Mouse (Mus musculus): ENCODE data around the gene Runx2.

Gene Runx2

GRCm38 (mm10) chr17:44618691-44619090 is 195.9 kb downstream of the Runx2 start:
- DNase-seq (ENCODE audit: low spot score): no peak

GRCm38 (mm10) chr17:44618175-44618574 is 196.4 kb downstream of the Runx2 start:
- DNase-seq (ENCODE audit: low spot score): peak; percentile 53

GRCm38 (mm10) chr17:44617741-44618140 is 196.9 kb downstream of the Runx2 start:
- no peak for DNase-seq (ENCODE audit: low spot score)

- DNase-seq (ENCODE audit: low spot score): no peak
Observed at GRCm38 (mm10) chr17:44613716-44614715, 200.6 kb downstream of the Runx2 start.

- DNase-seq (ENCODE audit: low spot score): no peak
Observed at GRCm38 (mm10) chr17:44612641-44613040, 202.0 kb downstream of the Runx2 start.

GRCm38 (mm10) chr17:44612002-44612401 is 202.6 kb downstream of the Runx2 start:
- no peak for DNase-seq (ENCODE audit: low spot score)

- DNase-seq (ENCODE audit: low spot score): no peak
Observed at GRCm38 (mm10) chr17:44611543-44611942, 203.1 kb downstream of the Runx2 start.

- DNase-seq (ENCODE audit: low spot score): no peak
Observed at GRCm38 (mm10) chr17:44610828-44611227, 203.8 kb downstream of the Runx2 start.

- no peak for DNase-seq (ENCODE audit: low spot score)
Observed at GRCm38 (mm10) chr17:44609897-44610641, 204.5 kb downstream of the Runx2 start.

GRCm38 (mm10) chr17:44609356-44609755 is 205.2 kb downstream of the Runx2 start:
- no peak for DNase-seq (ENCODE audit: low spot score)

GRCm38 (mm10) chr17:44608907-44609306 is 205.7 kb downstream of the Runx2 start:
- no peak for DNase-seq (ENCODE audit: low spot score)

- DNase-seq (ENCODE audit: low spot score): no peak
Observed at GRCm38 (mm10) chr17:44607383-44607782, 207.2 kb downstream of the Runx2 start.

- no peak for DNase-seq (ENCODE audit: low spot score)
Observed at GRCm38 (mm10) chr17:44606245-44606644, 208.4 kb downstream of the Runx2 start.

GRCm38 (mm10) chr17:44605749-44606148 is 208.8 kb downstream of the Runx2 start:
- no peak for DNase-seq (ENCODE audit: low spot score)

GRCm38 (mm10) chr17:44603170-44603569 is 211.4 kb downstream of the Runx2 start:
- no peak for DNase-seq (ENCODE audit: low spot score)

- DNase-seq (ENCODE audit: low spot score): no peak
Observed at GRCm38 (mm10) chr17:44601317-44602021, 213.1 kb downstream of the Runx2 start.

GRCm38 (mm10) chr17:44599856-44600255 is 214.7 kb downstream of the Runx2 start:
- no peak for DNase-seq (ENCODE audit: low spot score)

- DNase-seq (ENCODE audit: low spot score): no peak
Observed at GRCm38 (mm10) chr17:44599132-44599531, 215.5 kb downstream of the Runx2 start.

- peak; percentile 31 for DNase-seq (ENCODE audit: low spot score)
Observed at GRCm38 (mm10) chr17:44597918-44598504, 216.6 kb downstream of the Runx2 start.

- DNase-seq (ENCODE audit: low spot score): no peak
Observed at GRCm38 (mm10) chr17:44592737-44593090, 221.9 kb downstream of the Runx2 start.

- no peak for DNase-seq (ENCODE audit: low spot score)
Observed at GRCm38 (mm10) chr17:44592067-44592736, 222.4 kb downstream of the Runx2 start.

Data from testis, postnatal 14 days (tissue).